Mouse (Mus musculus) limb, embryonic 15.5 days (tissue): ENCODE data around the gene Vmn2r74. TPM values are rescaled to one million over a fixed set of nuclear protein-coding genes. Genes with fewer than 3 reads are reported as not detected.

Source experiments
- ATAC-seq: fragments of 200-750 bp; cut with Nextera tagmentation; 2 replicates; pipeline ENCODE4 v1.8.0; 2017; ENCODE audit warnings: low read depth, moderate TSS enrichment; ENCODE audit not compliant: insufficient number of reproducible peaks, low FRiP score, low TSS enrichment
- H3K27ac ChIP-seq: fragments of 300-500 bp; sonication (generic); 2 replicates; pipeline ENCODE4 v1.5.1; 2015; ENCODE audit warnings: moderate library complexity, mild to moderate bottlenecking, inconsistent platforms
- H3K27me3 ChIP-seq: fragments of 300-500 bp; sonication (generic); 2 replicates; pipeline ENCODE4 v1.6.1; 2015; ENCODE audit warnings: inconsistent platforms
- H3K36me3 ChIP-seq: fragments of 300-500 bp; sonication (generic); 2 replicates; pipeline ENCODE4 v1.6.1; 2015; ENCODE audit warnings: inconsistent platforms
- H3K4me1 ChIP-seq: fragments of 300-500 bp; sonication (generic); 2 replicates; pipeline ENCODE4 v1.6.1; 2015; ENCODE audit warnings: inconsistent platforms
- H3K4me2 ChIP-seq: fragments of 300-500 bp; sonication (generic); 2 replicates; pipeline ENCODE4 v1.6.1; 2015; ENCODE audit warnings: mild to moderate bottlenecking, inconsistent platforms
- H3K4me3 ChIP-seq: fragments of 300-500 bp; sonication (generic); 2 replicates; pipeline ENCODE4 v1.5.1; 2015; ENCODE audit warnings: mild to moderate bottlenecking, inconsistent platforms
- H3K9ac ChIP-seq: fragments of 300-500 bp; sonication (generic); 2 replicates; pipeline ENCODE4 v1.6.1; 2015; ENCODE audit warnings: inconsistent platforms
- H3K9me3 ChIP-seq: fragments of 300-500 bp; sonication (generic); 2 replicates; pipeline ENCODE4 v1.6.1; 2016; ENCODE audit warnings: inconsistent platforms
- WGBS: fragments of 180-500 bp; shearing (Covaris S2); methylation state at CpG from one replicate; pipeline ENCODE4 v1.1.7; 2015; 5-methylcytosine and 5-hydroxymethylcytosine counted together
- polyA plus RNA-seq: library from polyadenylated mRNA; unstranded; fragments of >200 nt; fragmentation: Nextera tagmentation; extraction: Ambion mirVana; gene quantifications from 2 replicates; pipeline ENCODE4 v1.2.1, GENCODE M21; 2015

Gene Vmn2r74
- not detected in 2 replicates for polyA plus RNA-seq

DNA sequence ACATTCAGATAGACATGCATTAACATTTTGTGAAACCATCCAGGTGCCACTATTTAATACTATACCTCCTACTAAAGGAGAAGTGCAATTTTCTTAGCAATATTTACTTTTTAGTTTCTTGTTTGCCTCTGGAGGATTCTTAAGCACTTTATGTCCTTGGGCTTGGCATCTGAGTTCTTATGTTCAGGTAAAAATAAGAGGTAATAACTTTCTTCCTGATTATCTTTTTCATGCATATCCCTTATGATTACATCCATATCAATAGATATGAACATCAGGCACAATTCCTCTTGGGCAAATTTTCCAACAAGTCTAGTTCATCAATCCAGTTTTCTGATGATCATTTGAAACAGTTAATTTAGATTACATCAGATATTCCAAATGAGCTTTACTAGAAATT is at the start of gene Vmn2r74:
Gene Vmn2r74 (minus strand): TSS at position 101 of the 400 bp plus-strand sequence.
- Histone ChIP-seq H3K4me1 (no peaks in the 10 kb centered on the region), H3K9me3 (no peaks in the 10 kb centered on the region), H3K27me3 (no peaks in the 10 kb centered on the region), H3K9ac (no peak within 1 kb of the TSS), H3K36me3 (no peaks in the 10 kb centered on the region), H3K4me3 (no peak within 1 kb of the TSS), H3K4me2 (no peak within 1 kb of the TSS), H3K27ac (no peak within 1 kb of the TSS)
- ATAC-seq = no peak

GRCm38 (mm10) chr7:86007533-86007932 is 46.1 kb upstream of the Vmn2r74 start:
- 84% methylated on average over 2 of the region's 2 CpGs for WGBS

More at GRCm38 (mm10) chr7:86007533-86007932, 46.1 kb upstream of the Vmn2r74 start:
- no peaks in the 10 kb centered on the region for H3K4me1 ChIP-seq
- ATAC-seq = no peak
- H3K27ac ChIP-seq = no peak overlapping the region
- no peak overlapping the region for H3K9ac ChIP-seq
- H3K4me3 ChIP-seq = no peak overlapping the region
- no peaks in the 10 kb centered on the region for H3K9me3 ChIP-seq
- no peaks in the 10 kb centered on the region for H3K27me3 ChIP-seq
- no peaks in the 10 kb centered on the region for H3K36me3 ChIP-seq
- no peak overlapping the region for H3K4me2 ChIP-seq

Other genes with a start within 250 kb of the Vmn2r74 start
- not detected in 2 replicates for gene Vmn2r72, start 206.5 kb downstream of the Vmn2r74 start, polyA plus RNA-seq
- gene Vmn2r73, start 85.4 kb downstream of the Vmn2r74 start, polyA plus RNA-seq = not detected in 2 replicates
- not detected in 2 replicates for gene Vmn2r75, start 210.1 kb upstream of the Vmn2r74 start, polyA plus RNA-seq